Mouse (Mus musculus): Measurements from ENCODE around the gene Cd93.

DNA sequence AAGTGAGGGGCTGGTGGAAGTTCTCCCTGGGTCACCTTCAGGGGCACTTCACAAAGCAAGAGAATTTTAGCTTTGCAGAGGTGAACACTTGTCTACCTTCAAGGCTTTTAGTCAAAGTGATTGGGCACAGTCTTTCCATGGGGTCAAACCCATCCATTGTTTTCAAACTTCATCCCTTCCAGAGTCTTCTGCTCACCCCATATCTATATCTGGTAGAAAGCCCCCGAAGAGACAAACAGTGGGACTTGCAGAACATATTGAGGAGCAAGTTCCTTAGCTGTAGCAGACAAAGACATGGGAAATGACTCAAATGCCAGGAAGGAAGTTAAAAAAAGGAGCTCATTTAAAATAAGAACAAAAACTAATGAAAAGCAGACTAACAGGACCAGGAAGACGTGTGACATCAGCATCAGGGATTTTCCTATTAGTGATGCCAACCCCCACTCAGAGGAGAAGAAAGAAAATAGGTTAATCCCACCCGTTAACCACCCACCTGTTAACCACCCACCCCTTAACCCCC is 24.6 kb upstream of the Cd93 start:
- TF ChIP-seq CTCF (IDR thresholded peaks at IDR 0.05; ENCODE audit: control insufficient read depth, insufficient read depth, insufficient read length) (no peak), MYOD1 (IDR thresholded peaks at IDR 0.05; ENCODE audit: control insufficient read depth, insufficient read length, low read depth) (no peak)

All from C2C12 (cell line).